Mouse (Mus musculus) right cerebral cortex, postnatal 10 days (tissue): ENCODE measurements at regions not wholly inside any gene's neighbourhood (a gene's known extent, or its start where the extent isn't known, plus 50 kb on each side); places are given as distances from the start of the nearest gene placed in this dataset.

ENCODE experiments used
- DNase-seq, 2 experiments: peaks; one replicate each; pipeline ENCODE4 v3.0.0; 2021; ENCODE audit warnings: low spot score in 2 of 2

GRCm38 (mm10) chr2:51566554-51567246, 60.6 kb upstream of the Tas2r134 start:
- DNase-seq, result no peak

DNA sequence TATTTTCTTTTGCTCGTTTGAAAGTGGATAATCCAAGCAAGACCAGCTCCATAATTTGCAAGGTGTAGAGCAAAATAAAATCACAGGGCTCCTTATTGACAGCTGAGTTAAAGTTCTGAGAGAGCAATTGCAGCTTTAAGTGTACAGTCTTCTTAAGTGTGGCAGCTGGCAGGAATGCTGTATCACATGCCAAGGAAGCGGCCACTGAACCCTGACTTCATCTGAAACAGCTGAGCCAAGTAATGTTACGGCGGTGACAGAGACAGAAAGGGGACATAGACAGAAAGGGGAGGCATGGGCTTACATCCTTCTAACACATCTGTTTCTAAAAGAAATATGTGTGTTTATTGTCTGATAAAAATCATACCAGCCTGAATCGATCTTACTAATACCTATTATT, 63.4 kb upstream of the Tas2r134 start:
- no peak for DNase-seq

DNA sequence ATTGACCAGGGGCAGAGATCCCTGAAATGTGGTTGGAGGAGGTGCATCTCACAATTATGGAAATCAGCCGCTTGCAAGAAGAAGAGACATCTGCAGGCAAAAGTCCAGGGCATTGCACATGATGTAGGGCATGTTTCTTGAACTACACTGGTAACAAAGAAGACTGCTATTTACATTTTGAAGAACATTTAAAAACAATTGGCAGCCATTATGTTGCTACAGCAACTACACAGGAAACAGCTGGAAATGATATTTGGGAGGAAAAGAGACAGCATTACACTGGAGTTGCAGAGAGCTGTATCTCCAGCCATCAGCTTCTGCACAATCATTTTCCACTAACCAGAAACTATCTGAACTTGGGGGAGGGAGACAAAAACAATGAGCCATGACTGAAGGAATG, 64.1 kb upstream of the Tas2r134 start:
- DNase-seq, result no peak

GRCm38 (mm10) chr2:51550863-51551262, 76.4 kb upstream of the Tas2r134 start:
- no peak for DNase-seq

- no peak for DNase-seq
Observed at GRCm38 (mm10) chr2:51549125-51549524, 78.2 kb upstream of the Tas2r134 start.

- no peak for DNase-seq
Observed at GRCm38 (mm10) chr2:51546181-51546580, 81.1 kb upstream of the Tas2r134 start.

DNA sequence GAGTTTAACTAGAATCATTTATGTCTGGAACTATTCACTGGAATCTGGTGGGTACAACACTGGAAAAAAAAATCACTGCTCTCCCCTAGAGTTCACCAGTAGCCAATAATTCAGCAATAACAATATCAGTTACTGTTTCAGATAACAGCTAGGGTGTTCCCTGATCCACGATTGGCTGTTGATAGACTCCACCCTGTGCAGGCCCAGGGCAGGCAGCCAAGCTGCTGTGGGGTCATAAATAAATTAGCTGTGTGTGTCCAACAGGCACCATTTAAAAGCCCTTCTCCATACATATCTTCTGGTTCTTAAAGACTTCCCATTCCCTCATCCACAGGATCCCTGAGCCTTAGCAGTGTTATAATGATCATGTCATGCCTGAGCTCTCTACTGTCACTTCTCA, 83.4 kb upstream of the Tas2r134 start:
- no peak for DNase-seq

DNA sequence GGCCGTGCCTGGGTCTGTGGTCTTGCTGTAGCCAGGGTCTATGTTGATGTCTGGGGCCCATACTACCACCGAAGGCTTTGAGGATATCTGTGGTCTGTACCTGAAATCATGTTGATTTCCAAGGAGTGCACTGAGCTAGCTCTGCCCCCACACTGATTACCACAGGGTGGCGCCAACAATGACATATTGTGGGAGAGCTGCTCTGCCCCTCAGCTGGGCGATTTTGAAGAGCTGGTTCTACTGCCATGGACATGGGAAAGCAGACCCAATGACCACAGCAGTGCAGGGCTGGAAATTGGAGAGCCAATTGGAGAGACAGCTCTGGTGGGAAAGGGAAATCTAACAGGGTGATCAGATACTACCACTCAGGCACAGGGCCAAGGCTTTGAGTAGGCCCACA, 85.0 kb upstream of the Tas2r134 start:
- DNase-seq, result peak in 1 of 2 experiments; percentile 22

DNA sequence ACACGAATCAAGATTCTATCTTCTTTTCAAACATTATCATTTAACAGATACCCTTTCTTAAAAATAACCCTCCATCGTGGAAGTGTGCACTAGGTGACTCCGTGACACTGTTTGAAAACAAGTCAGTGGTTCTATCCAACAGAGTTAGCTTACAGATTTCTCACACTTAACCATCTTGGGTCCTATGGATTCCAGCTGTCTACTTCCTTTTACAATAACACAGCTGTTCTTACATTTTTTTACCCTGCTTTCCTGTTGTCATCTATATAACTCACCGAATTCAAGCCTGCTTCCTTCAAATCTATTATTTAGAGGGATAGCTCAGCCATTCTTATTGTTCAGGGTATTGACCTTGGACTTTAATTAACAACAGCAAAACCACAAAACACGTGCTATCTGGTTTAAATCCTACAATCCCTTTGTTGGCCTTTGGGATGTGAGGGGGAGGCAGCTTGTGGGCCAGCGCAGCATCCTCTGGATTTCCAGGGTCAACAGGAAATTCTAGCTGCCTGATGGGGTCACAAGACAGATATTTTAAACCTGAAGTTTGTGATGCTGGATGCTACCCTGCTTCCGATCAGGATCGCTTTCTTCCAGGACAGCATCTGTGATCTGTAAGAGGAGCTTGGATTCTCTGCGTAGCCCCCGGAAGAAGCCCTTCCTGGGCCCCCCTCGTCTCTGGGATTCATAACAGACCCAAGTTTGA, 94.4 kb upstream of the Tas2r134 start:
- no peak for DNase-seq

- no peak for DNase-seq
Observed at GRCm38 (mm10) chr2:51531106-51531839, 96.0 kb upstream of the Tas2r134 start.

GRCm38 (mm10) chr2:51522766-51523165, 104.5 kb upstream of the Tas2r134 start:
- no peak for DNase-seq

DNA sequence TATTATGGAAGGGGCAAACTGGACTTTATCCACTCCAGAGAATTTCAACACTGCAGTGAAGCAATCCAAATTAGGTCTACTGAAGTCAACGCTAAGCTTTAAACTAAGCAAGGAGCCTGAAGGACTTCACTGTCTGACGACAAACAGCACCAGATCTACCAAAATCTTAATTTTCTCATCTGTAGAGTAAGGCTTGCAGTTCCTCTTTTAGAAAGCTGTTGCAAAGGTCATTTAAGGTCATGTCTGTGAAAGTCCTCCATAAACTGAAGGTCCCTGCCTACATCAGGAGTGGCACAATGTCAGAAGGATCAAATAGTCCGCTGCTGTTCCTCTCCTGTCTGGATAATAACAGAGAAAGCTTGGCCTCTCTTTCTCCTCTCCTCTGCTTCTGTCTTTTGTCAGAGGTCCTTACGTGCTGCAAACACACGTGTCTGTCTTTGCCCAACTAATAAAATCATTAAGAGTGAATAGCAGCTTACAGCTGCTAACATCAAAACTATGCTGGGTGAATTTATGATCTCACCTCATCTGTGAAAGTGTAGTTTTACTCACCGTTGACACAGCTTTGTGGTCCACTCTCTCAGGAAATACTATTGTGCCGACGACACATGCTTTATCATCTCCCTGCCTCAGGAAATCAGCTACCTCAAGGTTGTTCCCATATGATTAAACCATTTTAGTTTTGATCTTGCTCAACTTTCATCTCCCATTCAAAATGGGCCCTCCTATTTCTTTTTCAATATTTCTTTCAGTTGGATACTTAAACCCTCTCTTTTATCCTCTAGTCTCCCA, 117.9 kb upstream of the Tas2r134 start:
- DNase-seq, result no peak

DNA sequence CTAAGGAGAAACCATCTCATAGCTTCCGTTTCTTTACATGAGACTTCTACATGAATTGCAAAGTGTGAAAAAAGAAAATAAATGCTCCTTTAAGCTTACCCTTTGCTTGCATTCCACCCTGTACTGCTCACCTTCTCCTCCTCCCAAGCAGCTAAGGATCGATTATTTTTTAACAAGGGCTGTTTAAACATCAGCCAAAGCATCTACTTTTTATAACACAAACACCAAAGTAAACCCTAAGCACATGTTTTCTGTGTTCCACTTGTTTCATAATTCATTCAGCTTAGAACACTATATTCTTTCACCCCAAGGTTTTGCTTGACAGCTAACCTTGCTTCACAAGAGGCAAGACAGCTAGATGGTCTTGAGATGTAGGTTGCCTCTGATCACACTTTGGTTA, 129.4 kb upstream of the Tas2r134 start:
- no peak for DNase-seq

- no peak for DNase-seq
Observed at GRCm38 (mm10) chr2:51473753-51474152, 153.6 kb upstream of the Tas2r134 start.

DNA sequence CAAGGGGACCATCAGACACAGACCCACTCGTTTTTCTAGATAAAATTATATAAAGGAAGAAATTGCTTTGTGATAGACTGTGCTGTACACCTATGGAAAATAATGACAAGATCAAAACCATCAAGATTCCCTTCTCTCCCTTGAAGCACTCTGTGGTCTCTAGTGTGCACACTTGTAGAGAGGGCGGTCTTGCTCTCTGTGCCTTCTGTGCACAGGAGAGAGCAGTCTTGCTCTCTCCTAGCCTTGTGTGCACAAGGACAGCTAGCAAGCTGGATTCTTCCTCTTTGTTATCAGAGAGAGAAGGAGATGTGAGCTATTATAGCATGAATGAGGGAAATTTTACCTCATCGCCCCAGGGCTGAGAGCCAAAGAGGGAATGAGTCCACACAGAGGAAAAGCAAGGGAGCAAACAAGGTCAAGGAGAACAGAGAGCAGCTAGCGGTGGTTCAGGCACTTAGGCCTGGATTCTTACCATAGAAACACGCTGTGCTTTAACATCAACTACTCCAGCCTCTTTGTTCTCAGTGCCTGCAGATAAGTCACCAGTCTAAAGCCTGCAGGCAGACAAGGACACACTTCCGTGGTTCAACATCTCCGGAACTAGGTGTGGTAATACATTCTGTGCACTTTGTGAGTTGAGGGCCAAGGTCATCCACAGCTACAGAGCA, 160.2 kb upstream of the Tas2r134 start:
- DNase-seq, result no peak

DNA sequence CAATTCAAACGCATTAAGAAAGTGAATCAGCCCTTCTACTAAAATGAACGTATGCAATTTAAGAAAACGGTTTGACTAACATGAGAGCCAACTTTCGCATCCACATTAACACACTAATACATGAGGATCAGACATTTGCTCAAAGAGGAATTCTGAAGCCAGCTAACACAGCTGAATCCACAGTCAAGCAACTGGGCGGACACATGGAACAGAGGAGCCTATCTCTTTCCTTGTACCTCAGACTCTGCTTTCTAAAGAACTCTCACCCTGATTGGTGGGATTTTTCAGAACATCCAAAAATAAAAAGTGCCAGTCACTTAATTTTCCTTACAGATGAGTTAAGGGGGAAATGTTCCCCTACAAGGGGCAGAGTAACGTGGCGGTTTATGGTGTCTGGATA, 161.3 kb upstream of the Tas2r134 start:
- DNase-seq, result peak in 1 of 2 experiments; percentile 21

DNA sequence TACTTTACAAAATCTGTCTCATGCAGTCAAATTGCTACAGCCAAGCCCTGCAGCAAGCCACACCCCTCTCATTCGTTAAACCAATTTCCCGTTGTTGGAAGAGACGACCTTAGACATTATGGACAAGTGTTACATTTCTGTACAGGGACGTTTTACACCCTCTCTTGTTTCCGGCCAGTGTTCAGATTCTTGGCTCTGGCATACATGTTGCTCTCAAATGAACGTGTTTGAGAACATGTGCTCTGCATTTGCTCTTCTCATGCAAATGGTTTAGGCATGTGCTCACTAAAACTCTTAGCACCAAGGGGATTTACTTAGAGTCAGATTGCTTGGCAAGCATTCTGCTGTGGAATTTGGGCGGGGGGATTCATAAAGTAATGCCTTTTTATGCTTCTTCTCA, 161.7 kb upstream of the Tas2r134 start:
- DNase-seq, result no peak

GRCm38 (mm10) chr2:51464356-51464755, 163.0 kb upstream of the Tas2r134 start:
- DNase-seq, result no peak

DNA sequence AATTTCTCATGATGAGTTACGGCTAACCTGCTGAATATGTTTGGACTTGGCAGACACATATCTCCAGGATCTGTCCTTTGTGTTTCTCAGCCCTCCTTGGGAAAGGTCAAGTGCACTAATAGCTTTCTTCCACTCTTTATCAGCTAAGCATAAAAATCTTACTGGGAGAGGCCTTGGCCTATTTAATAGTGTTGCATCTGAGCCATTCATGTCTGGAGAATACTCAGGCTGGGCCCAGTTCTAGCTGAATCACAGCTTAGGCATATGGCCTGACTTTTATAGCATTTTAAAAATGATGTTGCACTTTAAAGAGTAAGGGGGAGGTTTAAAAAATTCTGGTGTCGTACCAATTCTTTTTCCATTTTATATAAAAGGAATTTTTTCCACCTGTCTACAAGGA, 166.4 kb upstream of the Tas2r134 start:
- no peak for DNase-seq

GRCm38 (mm10) chr2:51459486-51459885, 167.8 kb upstream of the Tas2r134 start:
- DNase-seq, result no peak

DNA sequence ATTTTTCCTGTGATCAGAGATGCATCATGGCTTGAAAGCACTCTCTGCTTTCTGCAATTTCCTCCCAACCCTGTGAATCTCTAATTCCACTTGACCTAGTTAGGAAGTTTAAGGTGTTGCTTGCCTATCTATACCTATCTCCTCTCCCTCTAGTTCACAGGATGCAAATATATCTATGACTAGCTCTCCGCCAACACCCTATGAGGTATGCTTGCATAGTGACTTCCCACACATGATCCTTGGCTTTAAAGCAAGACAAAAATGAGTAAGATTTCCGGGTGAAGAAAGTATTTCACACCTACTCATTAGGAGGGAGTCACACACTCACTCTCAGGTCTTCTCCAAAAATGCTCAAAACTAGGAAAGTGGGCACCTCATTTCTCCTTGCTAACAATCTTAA, 169.6 kb upstream of the Tas2r134 start:
- no peak for DNase-seq

DNA sequence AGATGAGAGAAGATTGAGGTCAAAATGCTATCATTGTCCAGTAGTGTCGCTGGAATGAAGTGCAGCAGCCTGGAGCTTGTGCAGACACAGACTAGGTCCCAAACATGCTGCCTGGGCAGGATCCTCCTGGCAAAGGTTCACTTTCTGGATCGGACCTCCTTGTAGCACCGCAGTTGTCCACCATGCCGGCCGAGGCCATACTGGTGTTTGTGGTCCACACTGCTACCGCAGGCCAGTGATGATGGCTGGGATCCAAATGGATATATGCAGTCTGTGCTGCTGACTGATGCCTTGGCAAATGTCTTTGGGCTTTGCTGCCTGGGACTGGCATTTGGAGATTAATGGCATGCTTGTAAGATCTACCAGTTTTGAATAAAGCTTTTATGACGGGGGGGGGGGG, 174.5 kb upstream of the Tas2r134 start:
- DNase-seq, result no peak
